Mouse (Mus musculus): Measurements from ENCODE around the gene Eif2b2.

GRCm38 (mm10) chr12:85182898-85183297, 36.4 kb upstream of the Eif2b2 start:
- TF ChIP-seq POLR2A (IDR thresholded peaks at IDR 0.05; ENCODE audit: insufficient read length, low read depth) = no peak
- no peak for TF ChIP-seq MAX (IDR thresholded peaks at IDR 0.05; ENCODE audit: low read depth)
- no peak for TF ChIP-seq SRF (IDR thresholded peaks at IDR 0.05; ENCODE audit: control insufficient read depth, insufficient read length, low read depth)
- TF ChIP-seq USF1 (IDR thresholded peaks at IDR 0.05; ENCODE audit: low read depth) = no peak
- no peak for TF ChIP-seq MYOD1 (IDR thresholded peaks at IDR 0.05; ENCODE audit: control insufficient read depth in 1 of 3, insufficient read length in 2 of 3, low read depth in 2 of 3)

Data from myocyte (in vitro differentiated cells).